Mouse (Mus musculus) embryonic facial prominence, embryonic 13.5 days (tissue): ENCODE results near the gene Lin52. TPM values are rescaled to one million over a fixed set of nuclear protein-coding genes. Genes with fewer than 3 reads are reported as not detected.

ENCODE experiments used
- ATAC-seq: fragments of 200-750 bp; cut with Nextera tagmentation; 2 replicates; pipeline ENCODE4 v1.8.0; 2017; ENCODE audit warnings: low read depth; ENCODE audit not compliant: insufficient number of reproducible peaks, insufficient read depth, low FRiP score, low TSS enrichment
- H3K27ac ChIP-seq: fragments of 300-500 bp; sonication (generic); 2 replicates; pipeline ENCODE4 v1.5.1; 2015; ENCODE audit warnings: moderate library complexity, mild to moderate bottlenecking, inconsistent platforms
- H3K27me3 ChIP-seq: fragments of 300-500 bp; sonication (generic); 2 replicates; pipeline ENCODE4 v1.6.1; 2015; ENCODE audit warnings: mild to moderate bottlenecking, inconsistent platforms
- H3K36me3 ChIP-seq: fragments of 300-500 bp; sonication (generic); 2 replicates; pipeline ENCODE4 v1.6.1; 2015; ENCODE audit warnings: mild to moderate bottlenecking, inconsistent platforms
- H3K4me1 ChIP-seq: fragments of 300-500 bp; sonication (generic); 2 replicates; pipeline ENCODE4 v1.6.1; 2015; ENCODE audit warnings: inconsistent platforms
- H3K4me2 ChIP-seq: fragments of 300-500 bp; sonication (generic); 2 replicates; pipeline ENCODE4 v1.6.1; 2015; ENCODE audit warnings: moderate library complexity, mild to moderate bottlenecking, inconsistent platforms
- H3K4me3 ChIP-seq: fragments of 300-500 bp; sonication (generic); 2 replicates; pipeline ENCODE4 v1.5.1; 2015; ENCODE audit warnings: mild to moderate bottlenecking, inconsistent platforms
- H3K9ac ChIP-seq: fragments of 300-500 bp; sonication (generic); 2 replicates; pipeline ENCODE4 v1.6.1; 2015; ENCODE audit warnings: mild to moderate bottlenecking, inconsistent platforms
- H3K9me3 ChIP-seq: fragments of 300-500 bp; sonication (generic); 2 replicates; pipeline ENCODE4 v1.6.1; 2016; ENCODE audit warnings: inconsistent platforms
- WGBS: fragments of 180-500 bp; shearing (Covaris S2); methylation state at CpG from one replicate; pipeline ENCODE4 v1.1.7; 2015; ENCODE audit warnings: mixed read lengths; 5-methylcytosine and 5-hydroxymethylcytosine counted together
- polyA plus RNA-seq: library from polyadenylated mRNA; unstranded; fragments of >200 nt; fragmentation: Nextera tagmentation; extraction: Ambion mirVana; gene quantifications from 2 replicates; pipeline ENCODE4 v1.2.1, GENCODE M21; 2015

Lin52 gene
- polyA plus RNA-seq, result 25.7 and 28.2 TPM in 2 replicates

DNA sequence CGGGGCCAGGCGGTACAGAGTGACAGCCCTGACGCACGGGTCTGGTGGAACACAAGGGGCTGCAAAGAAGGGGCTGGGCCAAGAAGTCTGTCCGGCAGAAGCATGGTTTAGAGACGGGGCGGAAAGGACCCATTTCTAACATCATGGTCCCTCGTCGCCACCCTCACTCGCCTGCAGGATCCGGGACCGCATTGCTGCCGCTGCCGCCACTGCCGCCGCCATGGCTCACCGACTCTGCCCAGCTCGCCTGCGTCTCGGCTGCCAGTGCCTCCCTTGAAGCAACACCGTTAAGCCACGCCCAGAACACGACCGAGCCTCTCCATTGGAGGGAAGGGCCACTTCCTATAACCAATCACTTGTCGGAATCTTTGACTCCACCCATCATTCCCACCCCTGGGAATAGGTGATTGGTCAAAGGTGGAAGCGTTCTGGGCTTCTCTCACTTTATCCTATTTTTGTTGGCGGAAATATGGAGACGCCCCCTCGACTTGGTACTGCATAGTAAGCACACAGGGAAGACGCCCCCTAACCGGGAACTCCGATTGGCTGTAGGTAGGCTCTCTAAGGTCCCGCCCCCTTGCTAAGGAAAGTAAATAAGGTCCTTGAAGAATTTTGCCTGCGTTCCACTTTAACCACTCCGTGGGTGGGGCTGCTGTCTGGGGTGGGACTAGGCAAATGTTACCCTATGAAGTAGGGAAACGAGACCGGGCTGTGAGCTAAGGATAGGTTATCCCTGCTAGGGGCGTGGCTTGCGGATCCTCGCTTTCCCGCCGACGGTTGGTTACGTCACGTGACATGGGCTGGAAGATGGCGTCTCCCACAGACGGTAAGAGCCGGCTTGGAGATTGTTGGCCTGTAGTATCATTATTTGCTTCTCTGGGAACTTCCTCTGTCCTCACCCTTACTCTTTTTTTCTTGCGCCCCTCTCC is at the start of gene Lin52, which contains the start of gene Aldh6a1:
TSS of gene Lin52 (plus strand) at position 705 of the 929 bp plus-strand sequence.
TSS of gene Aldh6a1 (minus strand) at position 287 of the 929 bp plus-strand sequence.
- under 1% methylated on average over 49 of the region's 49 CpGs for WGBS
- Histone ChIP-seq H3K4me1 (peaks cover 22% of the 10 kb centered on the region), H3K36me3 (no peaks in the 10 kb centered on the region; the same call in 1 of the 2 replicates), H3K27me3 (no peaks in the 10 kb centered on the region; the same call in 1 of the 2 replicates), H3K9me3 (no peaks in the 10 kb centered on the region), H3K4me3 (peak within 1 kb of the TSS; percentile 77), H3K4me2 (peak within 1 kb of the TSS; percentile 81), H3K27ac (peak within 1 kb of the TSS; percentile 74), H3K9ac (peak within 1 kb of the TSS; percentile 78)
- peak; percentile 99 for ATAC-seq

GRCm38 (mm10) chr12:84402923-84403322 is 48.3 kb upstream of the Lin52 start:
- Histone ChIP-seq H3K27ac (no peak overlapping the region), H3K36me3 (no peaks in the 10 kb centered on the region), H3K4me2 (no peak overlapping the region), H3K4me3 (no peak overlapping the region), H3K27me3 (no peaks in the 10 kb centered on the region), H3K9me3 (no peaks in the 10 kb centered on the region), H3K4me1 (peaks cover 3% of the 10 kb centered on the region), H3K9ac (no peak overlapping the region)
- ATAC-seq, result no peak
- 78% methylated on average over 9 of the region's 9 CpGs for WGBS

GRCm38 (mm10) chr12:84404541-84404940 is 46.7 kb upstream of the Lin52 start:
- Histone ChIP-seq H3K36me3 (no peaks in the 10 kb centered on the region), H3K9ac (no peak overlapping the region), H3K9me3 (no peaks in the 10 kb centered on the region), H3K27me3 (no peaks in the 10 kb centered on the region), H3K4me3 (no peak overlapping the region), H3K27ac (no peak overlapping the region), H3K4me1 (peaks cover 10% of the 10 kb centered on the region), H3K4me2 (no peak overlapping the region)
- 92% methylated on average over 6 of the region's 6 CpGs for WGBS
- no peak for ATAC-seq

GRCm38 (mm10) chr12:84407259-84407658 is 44.0 kb upstream of the Lin52 start:
- Histone ChIP-seq H3K36me3 (no peaks in the 10 kb centered on the region), H3K27ac (no peak overlapping the region), H3K9ac (no peak overlapping the region), H3K4me1 (peaks cover 11% of the 10 kb centered on the region), H3K9me3 (no peaks in the 10 kb centered on the region), H3K4me2 (no peak overlapping the region), H3K27me3 (no peaks in the 10 kb centered on the region), H3K4me3 (no peak overlapping the region)
- 61% methylated on average over 4 of the region's 4 CpGs for WGBS
- ATAC-seq, result no peak

DNA sequence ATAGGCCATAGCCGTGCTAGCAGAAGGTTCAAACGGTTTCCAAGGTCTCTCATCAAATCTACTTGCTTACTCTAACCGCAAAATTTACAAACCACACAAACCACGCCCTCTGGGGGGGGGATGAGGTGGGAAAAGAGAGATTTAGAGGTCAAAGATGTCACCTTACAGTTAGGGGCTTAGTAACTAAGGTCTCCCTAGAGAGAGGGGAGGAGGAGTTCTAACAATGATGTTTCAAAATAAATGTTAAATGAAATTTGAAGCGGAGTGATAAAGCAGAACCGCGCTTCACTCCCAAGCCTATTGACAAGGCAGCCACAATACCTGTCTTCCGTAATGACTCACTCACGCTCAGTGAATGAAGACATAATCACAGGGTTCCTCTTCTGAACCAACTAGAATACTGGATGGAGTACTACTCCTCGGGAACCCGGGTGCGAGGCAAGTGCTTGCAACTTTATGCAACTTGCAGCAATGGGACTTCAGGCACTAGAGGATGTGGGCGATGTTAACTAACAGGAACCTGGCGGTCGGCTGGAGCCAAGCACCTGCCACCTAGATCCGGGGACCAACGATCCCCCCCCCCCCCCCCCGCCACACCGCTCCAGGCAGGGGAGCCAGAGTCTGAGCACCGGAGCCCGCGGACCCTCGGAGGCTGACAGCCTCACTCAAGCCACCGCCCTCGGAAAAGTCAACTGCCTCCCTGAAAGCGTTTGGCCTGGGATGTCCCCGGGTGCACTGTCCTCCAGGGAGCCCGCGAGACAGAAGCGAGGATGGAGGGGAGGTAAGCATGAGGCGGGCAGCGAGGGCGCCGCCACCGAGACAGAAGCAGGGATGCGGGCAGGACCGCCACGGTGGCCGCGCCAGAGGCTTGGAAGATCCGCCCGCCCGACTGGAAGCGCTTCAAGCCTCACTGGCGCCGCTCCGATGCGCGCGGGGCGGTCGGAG is 43.1 kb upstream of the Lin52 start:
- Histone ChIP-seq H3K4me2 (peak overlapping the region; percentile 92), H3K27ac (peak overlapping the region; percentile 85), H3K27me3 (no peaks in the 10 kb centered on the region), H3K4me1 (peaks cover 11% of the 10 kb centered on the region), H3K9me3 (no peaks in the 10 kb centered on the region), H3K36me3 (no peaks in the 10 kb centered on the region), H3K9ac (peak overlapping the region; percentile 80), H3K4me3 (peak overlapping the region; percentile 77)
- peak; percentile 53 for ATAC-seq
- WGBS, result 1% methylated on average over 49 of the region's 52 CpGs

- Histone ChIP-seq H3K4me1 (peaks cover 11% of the 10 kb centered on the region), H3K27ac (peak within 1 kb of the TSS; percentile 85), H3K27me3 (no peaks in the 10 kb centered on the region), H3K4me2 (peak within 1 kb of the TSS; percentile 92), H3K9me3 (no peaks in the 10 kb centered on the region), H3K36me3 (no peaks in the 10 kb centered on the region), H3K4me3 (peak within 1 kb of the TSS; percentile 77), H3K9ac (peak within 1 kb of the TSS; percentile 80)
- WGBS, result 1% methylated on average over 63 of the region's 63 CpGs
- ATAC-seq, result peak; percentile 90
Measured at GRCm38 (mm10) chr12:84408819-84409507, 42.3 kb upstream of the Lin52 start, which contains the start of the genes Entpd5 and Bbof1. Gene Entpd5 (minus strand): TSS chr12:84409029. Gene Bbof1 (plus strand): TSS chr12:84409071.

DNA sequence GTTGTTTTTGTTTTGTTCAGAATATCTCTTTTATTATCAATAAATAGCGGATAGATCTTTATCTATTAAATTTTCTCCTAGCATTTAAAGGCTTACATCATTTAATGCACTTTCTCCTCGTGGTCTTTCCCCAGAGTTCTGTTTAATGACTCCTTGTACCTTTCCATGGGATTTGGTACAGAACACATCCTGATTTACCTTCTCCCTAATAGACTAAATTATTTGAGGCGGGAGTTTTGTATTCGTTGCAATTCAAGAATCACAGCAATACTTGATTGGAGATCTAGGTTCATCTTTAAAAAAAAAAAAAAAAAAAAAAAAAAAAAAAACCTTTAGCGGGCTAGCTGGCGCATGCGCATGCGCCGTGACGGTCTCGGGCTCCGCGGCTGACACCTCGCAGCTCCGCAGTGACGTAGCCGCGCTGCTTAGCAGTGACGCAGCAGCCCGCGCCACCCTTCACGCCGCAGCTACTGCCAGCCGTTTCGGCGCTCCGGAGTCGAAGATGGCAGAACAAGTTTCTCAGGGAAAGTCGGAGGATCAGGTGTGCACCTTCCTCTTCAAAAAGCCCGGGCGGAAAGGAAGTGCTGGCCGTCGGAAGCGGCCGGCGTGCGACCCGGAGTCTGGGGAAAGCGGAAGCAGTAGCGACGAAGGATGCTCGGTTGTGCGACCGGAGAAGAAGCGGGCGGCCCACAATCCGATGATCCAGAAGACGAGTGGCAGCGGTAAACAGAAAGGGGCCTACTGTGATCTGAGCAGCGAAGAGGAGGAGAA is 34.2 kb upstream of the Lin52 start, which contains the start of gene Rnf113a2:
TSS of gene Rnf113a2 (plus strand) at position 363 of the 771 bp plus-strand sequence.
- Histone ChIP-seq H3K27ac (peak within 1 kb of the TSS; percentile 68), H3K9ac (peak within 1 kb of the TSS; percentile 76), H3K4me1 (peaks cover 6% of the 10 kb centered on the region), H3K4me2 (peak within 1 kb of the TSS; percentile 78), H3K4me3 (peak within 1 kb of the TSS; percentile 58), H3K27me3 (no peaks in the 10 kb centered on the region), H3K36me3 (0 out of 2 replicates have a peak, but pooled peaks cover 4% of the 10 kb centered on the region), H3K9me3 (0 out of 2 replicates have a peak, but pooled peaks cover 4% of the 10 kb centered on the region)
- 3% methylated on average over 50 of the region's 50 CpGs for WGBS
- ATAC-seq, result peak; percentile 81; the same call in 1 of the 2 replicates

GRCm38 (mm10) chr12:84417605-84417922 is 33.7 kb upstream of the Lin52 start:
- Histone ChIP-seq H3K4me3 (peak overlapping the region; percentile 58), H3K27me3 (no peaks in the 10 kb centered on the region), H3K9ac (peak overlapping the region; percentile 76), H3K36me3 (0 out of 2 replicates have a peak, but pooled peaks cover 4% of the 10 kb centered on the region), H3K27ac (peak overlapping the region; percentile 68; the same call in 1 of the 2 replicates), H3K4me2 (peak overlapping the region; percentile 78), H3K4me1 (peaks cover 6% of the 10 kb centered on the region), H3K9me3 (0 out of 2 replicates have a peak, but pooled peaks cover 4% of the 10 kb centered on the region)
- no peak for ATAC-seq
- 32% methylated on average over 18 of the region's 18 CpGs for WGBS

DNA sequence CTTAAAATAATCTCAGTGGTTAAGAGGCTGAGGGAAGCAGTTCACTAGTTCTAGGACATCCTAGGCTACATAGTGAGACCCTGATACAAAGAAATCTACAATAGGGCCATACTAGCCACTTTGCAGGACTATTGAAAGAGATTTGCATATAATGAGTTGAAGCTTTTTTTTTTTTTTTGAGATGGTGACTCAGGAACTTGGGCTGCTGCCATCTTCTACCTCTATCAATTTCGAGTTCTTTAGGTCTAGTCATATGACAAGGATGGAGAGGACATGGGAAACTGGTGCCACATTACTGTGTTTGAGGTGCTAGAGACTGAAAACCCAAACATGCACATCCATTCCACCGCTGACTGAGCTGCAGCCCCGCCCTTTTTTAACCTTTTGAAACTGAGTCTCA is 27.2 kb upstream of the Lin52 start:
- H3K9me3 ChIP-seq, result no peaks in the 10 kb centered on the region
- H3K9ac ChIP-seq, result no peak overlapping the region
- ATAC-seq, result no peak
- no peaks in the 10 kb centered on the region for H3K4me1 ChIP-seq
- no peak overlapping the region for H3K4me3 ChIP-seq
- no peak overlapping the region for H3K27ac ChIP-seq
- no peaks in the 10 kb centered on the region for H3K27me3 ChIP-seq
- H3K36me3 ChIP-seq, result no peaks in the 10 kb centered on the region
- no peak overlapping the region for H3K4me2 ChIP-seq
- WGBS, result 55% methylated on average over 3 of the region's 3 CpGs

DNA sequence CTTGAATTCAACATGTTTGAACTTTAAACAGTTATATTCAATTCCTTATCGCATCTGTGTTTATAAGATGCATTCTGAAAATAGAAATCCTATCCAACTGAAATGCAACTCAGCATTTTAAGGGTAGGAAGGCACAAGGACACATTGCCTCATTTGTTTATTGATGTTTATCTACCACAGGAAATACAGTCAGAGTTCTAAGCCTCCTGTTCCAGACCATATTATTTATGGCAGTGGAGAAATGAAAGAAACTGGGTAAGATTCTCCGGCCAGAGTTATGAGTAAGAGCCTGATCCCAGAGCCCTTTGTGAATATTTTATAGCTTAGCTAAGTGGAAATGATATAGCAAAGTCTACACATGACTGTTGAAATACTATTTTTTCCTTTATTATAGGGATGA is 21.4 kb upstream of the Lin52 start:
- ATAC-seq, result no peak
- 91% methylated on average over 2 of the region's 2 CpGs for WGBS
- H3K4me3 ChIP-seq, result no peak overlapping the region
- peaks cover 19% of the 10 kb centered on the region for H3K36me3 ChIP-seq
- no peak overlapping the region for H3K4me2 ChIP-seq
- no peaks in the 10 kb centered on the region for H3K4me1 ChIP-seq
- no peak overlapping the region for H3K9ac ChIP-seq
- H3K9me3 ChIP-seq, result no peaks in the 10 kb centered on the region
- no peak overlapping the region for H3K27ac ChIP-seq
- H3K27me3 ChIP-seq, result no peaks in the 10 kb centered on the region
